Mouse (Mus musculus) adrenal gland, adult (tissue): Measurements from ENCODE around the gene Laptm5.

Source experiments
- DNase-seq, 2 experiments: peaks; one replicate each; pipeline ENCODE4 v3.0.0; 2022 to 2023; ENCODE audit warnings: low spot score in 1 of 2; ENCODE audit not compliant: inconsistent age in 2 of 2

The Laptm5 gene

GRCm38 (mm10) chr4:130913077-130913476, at the start of gene Laptm5:
Gene Laptm5, plus strand, starts transcription at chr4:130913125.
- peak in 1 of 2 experiments; percentile 27 for DNase-seq

GRCm38 (mm10) chr4:130865460-130865859, 47.5 kb upstream of the Laptm5 start:
- no peak for DNase-seq

GRCm38 (mm10) chr4:130865901-130866371, 47.0 kb upstream of the Laptm5 start:
- DNase-seq = no peak

GRCm38 (mm10) chr4:130867940-130868339, 45.0 kb upstream of the Laptm5 start:
- DNase-seq = no peak

- DNase-seq = no peak
Measured at GRCm38 (mm10) chr4:130868803-130869202, 44.1 kb upstream of the Laptm5 start.

GRCm38 (mm10) chr4:130872414-130872813, 40.5 kb upstream of the Laptm5 start:
- DNase-seq = no peak

- no peak for DNase-seq
Measured at GRCm38 (mm10) chr4:130873440-130873839, 39.5 kb upstream of the Laptm5 start.

GRCm38 (mm10) chr4:130874601-130875000, 38.3 kb upstream of the Laptm5 start:
- DNase-seq = peak; percentile 88 to 92

GRCm38 (mm10) chr4:130876016-130876726, 36.8 kb upstream of the Laptm5 start:
- peak; percentile 87 to 91 for DNase-seq

- peak; percentile 89 to 96 for DNase-seq
Measured at GRCm38 (mm10) chr4:130878273-130879047, 34.5 kb upstream of the Laptm5 start.

- no peak for DNase-seq
Measured at GRCm38 (mm10) chr4:130879048-130879384, 33.9 kb upstream of the Laptm5 start.

- DNase-seq = no peak
Measured at GRCm38 (mm10) chr4:130881336-130881735, 31.6 kb upstream of the Laptm5 start.

GRCm38 (mm10) chr4:130882762-130883161, 30.2 kb upstream of the Laptm5 start:
- DNase-seq = peak in 1 of 2 experiments; percentile 63

GRCm38 (mm10) chr4:130883820-130884533, 28.9 kb upstream of the Laptm5 start:
- no peak for DNase-seq

- no peak for DNase-seq
Measured at GRCm38 (mm10) chr4:130887148-130887745, 25.7 kb upstream of the Laptm5 start.

GRCm38 (mm10) chr4:130889777-130890510, 23.0 kb upstream of the Laptm5 start:
- DNase-seq = no peak

GRCm38 (mm10) chr4:130890511-130890840, 22.4 kb upstream of the Laptm5 start:
- DNase-seq = peak in 1 of 2 experiments; percentile 52

GRCm38 (mm10) chr4:130892001-130892587, 20.8 kb upstream of the Laptm5 start:
- DNase-seq = peak; percentile 78 to 93

- no peak for DNase-seq
Measured at GRCm38 (mm10) chr4:130893688-130894087, 19.2 kb upstream of the Laptm5 start.

- no peak for DNase-seq
Measured at GRCm38 (mm10) chr4:130895701-130896100, 17.2 kb upstream of the Laptm5 start.
